Mouse (Mus musculus) lung, adult 2 months (tissue): ENCODE results near the gene Cab39.

ENCODE experiments used
- CTCF ChIP-seq: fragments of 200-500 bp; IDR thresholded peaks from 2 replicates; pipeline ENCODE4 v1.5.1; 2011; ENCODE audit warnings: mild to moderate bottlenecking, low read length, control low read depth; ENCODE audit not compliant: insufficient read depth
- POLR2A ChIP-seq: fragments of 200-500 bp; IDR thresholded peaks from 2 replicates; pipeline ENCODE4 v1.6.1; 2011; ENCODE audit warnings: low read depth, mild to moderate bottlenecking, control low read depth, low read length, borderline replicate concordance; ENCODE audit errors: extremely low read depth

- TF ChIP-seq CTCF (no peak), POLR2A (no peak)
Measured at GRCm38 (mm10) chr1:85829016-85829415, 35.8 kb downstream of the Cab39 start.
